Mouse (Mus musculus): ENCODE measurements around the gene Ece1. TPM values are rescaled to one million over a fixed set of nuclear protein-coding genes. Genes with fewer than 3 reads are reported as not detected.

The Ece1 gene
- total and polyA plus RNA-seq, 3 experiments, result 27.3 to 120 (median 102) TPM

- peak overlapping the region; percentile 33 for H3K4me3 ChIP-seq
- no peaks in the 10 kb centered on the region for H3K27me3 ChIP-seq (ENCODE audit: control insufficient read depth, insufficient read depth, low read length)
- 31% methylated on average over 10 of the region's 10 CpGs for WGBS
- peak overlapping the region; percentile 21; the same call in 1 of the 2 replicates for H3K27ac ChIP-seq
- intact Hi-C loops (cut with DNase I), result no loop called here
- no peak for DNase-seq
- H3K9ac ChIP-seq (ENCODE audit: low read depth, low read length), result peak overlapping the region; percentile 29; the same call in 1 of the 2 replicates
- H3K79me2 ChIP-seq (replicated peaks; ENCODE audit: control insufficient read depth, insufficient read depth, low read length), result no peaks in the 10 kb centered on the region
- no peak for TF ChIP-seq CTCF (IDR thresholded peaks at IDR 0.05)
- TF ChIP-seq POLR2A (IDR thresholded peaks at IDR 0.05; ENCODE audit: insufficient read depth, low read depth, low read length), result no peak
- TF ChIP-seq EP300 (IDR thresholded peaks at IDR 0.05; ENCODE audit: insufficient read depth, low read depth, low read length), result no peak
- peaks cover 13% of the 10 kb centered on the region for H3K4me1 ChIP-seq (ENCODE audit: control insufficient read depth, insufficient read depth, low read length)
- no peaks in the 10 kb centered on the region for H3K36me3 ChIP-seq (ENCODE audit: control insufficient read depth, insufficient read depth, low read length)
Measured at GRCm38 (mm10) chr4:137865221-137865641, 3.2 kb downstream of the Ece1 start.

GRCm38 (mm10) chr4:137866206-137866863, 4.3 kb downstream of the Ece1 start:
- no peak overlapping the region for H3K9ac ChIP-seq (ENCODE audit: low read depth, low read length)
- no peaks in the 10 kb centered on the region for H3K36me3 ChIP-seq (ENCODE audit: control insufficient read depth, insufficient read depth, low read length)
- H3K27me3 ChIP-seq (ENCODE audit: control insufficient read depth, insufficient read depth, low read length), result no peaks in the 10 kb centered on the region
- intact Hi-C loops (cut with DNase I), result no loop called here
- H3K4me3 ChIP-seq, result no peak overlapping the region
- WGBS, result 54% methylated on average over 19 of the region's 19 CpGs
- H3K4me1 ChIP-seq (ENCODE audit: control insufficient read depth, insufficient read depth, low read length), result peaks cover 13% of the 10 kb centered on the region
- TF ChIP-seq CTCF (IDR thresholded peaks at IDR 0.05) (no peak), EP300 (IDR thresholded peaks at IDR 0.05; ENCODE audit: insufficient read depth, low read depth, low read length) (no peak)
- H3K79me2 ChIP-seq (replicated peaks; ENCODE audit: control insufficient read depth, insufficient read depth, low read length), result no peaks in the 10 kb centered on the region
- H3K27ac ChIP-seq, result no peak overlapping the region; the same call in 1 of the 2 replicates
- DNase-seq, result peak in 1 of 2 experiments; percentile 48

DNA sequence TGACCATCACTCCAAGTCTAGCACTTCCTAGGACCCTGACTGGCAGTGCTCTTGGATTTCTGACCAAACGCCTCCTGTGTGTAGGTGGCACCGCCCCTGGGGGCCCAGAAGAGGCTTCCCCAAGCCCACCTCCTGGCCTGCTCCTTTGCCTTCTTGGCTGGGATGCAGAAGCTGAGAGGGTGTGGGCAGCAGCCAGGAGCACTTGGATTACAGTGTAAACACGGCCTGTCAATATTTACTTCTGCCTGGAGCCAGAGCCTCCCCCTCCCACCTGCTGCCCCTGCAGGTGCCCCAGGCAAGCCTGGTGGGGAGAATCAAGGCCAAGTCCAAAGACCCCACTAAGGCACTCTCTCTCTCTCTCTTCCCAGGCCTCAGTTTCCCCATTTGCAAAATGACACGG, 5.2 kb downstream of the Ece1 start:
- DNase-seq, result no peak
- Histone ChIP-seq H3K4me3 (no peak overlapping the region), H3K9ac (ENCODE audit: low read depth, low read length) (no peak overlapping the region), H3K27me3 (ENCODE audit: control insufficient read depth, insufficient read depth, low read length) (no peaks in the 10 kb centered on the region), H3K79me2 (replicated peaks; ENCODE audit: control insufficient read depth, insufficient read depth, low read length) (no peaks in the 10 kb centered on the region), H3K27ac (peak overlapping the region; percentile 26; the same call in 1 of the 2 replicates), H3K36me3 (ENCODE audit: control insufficient read depth, insufficient read depth, low read length) (no peaks in the 10 kb centered on the region), H3K4me1 (ENCODE audit: control insufficient read depth, insufficient read depth, low read length) (peaks cover 13% of the 10 kb centered on the region)
- intact Hi-C loops (cut with DNase I), result no loop called here
- TF ChIP-seq POLR2A (IDR thresholded peaks at IDR 0.05; ENCODE audit: insufficient read depth, low read depth, low read length), result no peak
- no peak for TF ChIP-seq CTCF (IDR thresholded peaks at IDR 0.05)
- TF ChIP-seq EP300 (IDR thresholded peaks at IDR 0.05; ENCODE audit: insufficient read depth, low read depth, low read length), result no peak
- WGBS, result 67% methylated on average over 4 of the region's 4 CpGs

DNA sequence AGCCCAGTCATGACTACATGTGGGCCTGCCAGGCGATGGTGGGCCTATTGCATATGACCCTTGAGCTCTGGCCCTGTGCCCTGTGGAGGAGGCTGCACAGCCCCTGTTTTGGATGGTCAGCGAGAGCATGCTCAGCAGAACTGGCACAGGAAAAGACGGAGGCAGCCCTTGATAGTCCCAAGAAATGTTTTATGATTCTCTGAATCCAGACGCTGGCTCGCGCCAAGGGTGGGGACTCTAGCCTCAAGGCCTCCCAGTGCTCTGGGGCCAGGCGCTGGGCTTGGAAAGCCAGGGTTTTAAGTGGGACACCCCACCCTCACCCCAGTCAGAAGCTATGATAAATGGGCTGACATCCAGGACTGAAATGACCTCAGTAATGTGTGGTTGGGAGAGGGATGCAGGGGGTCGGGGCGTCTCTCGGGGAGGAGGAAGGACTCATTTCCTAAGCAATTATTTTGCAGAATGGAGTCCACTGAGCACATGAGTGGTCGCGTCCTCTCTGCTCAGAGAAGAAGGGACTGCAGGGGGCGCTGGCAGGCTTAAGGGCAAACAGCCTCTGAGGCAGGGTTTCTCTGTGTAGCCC, 5.7 kb downstream of the Ece1 start:
- 53% methylated on average over 13 of the region's 13 CpGs for WGBS
- TF ChIP-seq CTCF (IDR thresholded peaks at IDR 0.05), result peak; percentile 53
- TF ChIP-seq EP300 (IDR thresholded peaks at IDR 0.05; ENCODE audit: insufficient read depth, low read depth, low read length), result no peak
- no peak for TF ChIP-seq POLR2A (IDR thresholded peaks at IDR 0.05; ENCODE audit: insufficient read depth, low read depth, low read length)
- Histone ChIP-seq H3K27ac (peak overlapping the region; percentile 26; the same call in 1 of the 2 replicates), H3K27me3 (ENCODE audit: control insufficient read depth, insufficient read depth, low read length) (no peaks in the 10 kb centered on the region), H3K4me3 (no peak overlapping the region), H3K36me3 (ENCODE audit: control insufficient read depth, insufficient read depth, low read length) (no peaks in the 10 kb centered on the region), H3K4me1 (ENCODE audit: control insufficient read depth, insufficient read depth, low read length) (peaks cover 13% of the 10 kb centered on the region), H3K79me2 (replicated peaks; ENCODE audit: control insufficient read depth, insufficient read depth, low read length) (no peaks in the 10 kb centered on the region), H3K9ac (ENCODE audit: low read depth, low read length) (no peak overlapping the region)
- intact Hi-C loops (cut with DNase I), result no loop called here
- peak; percentile 56 to 74 for DNase-seq

GRCm38 (mm10) chr4:137869667-137870274, 7.7 kb downstream of the Ece1 start:
- TF ChIP-seq CTCF (IDR thresholded peaks at IDR 0.05) (no peak), POLR2A (IDR thresholded peaks at IDR 0.05; ENCODE audit: insufficient read depth, low read depth, low read length) (no peak)
- H3K9ac ChIP-seq (ENCODE audit: low read depth, low read length), result no peak overlapping the region
- intact Hi-C loops (cut with DNase I), result no loop called here
- no peaks in the 10 kb centered on the region for H3K27me3 ChIP-seq (ENCODE audit: control insufficient read depth, insufficient read depth, low read length)
- no peak overlapping the region for H3K4me3 ChIP-seq
- H3K36me3 ChIP-seq (ENCODE audit: control insufficient read depth, insufficient read depth, low read length), result no peaks in the 10 kb centered on the region
- H3K79me2 ChIP-seq (replicated peaks; ENCODE audit: control insufficient read depth, insufficient read depth, low read length), result no peaks in the 10 kb centered on the region
- H3K27ac ChIP-seq, result no peak overlapping the region
- 60% methylated on average over 16 of the region's 16 CpGs for WGBS
- peaks cover 11% of the 10 kb centered on the region for H3K4me1 ChIP-seq (ENCODE audit: control insufficient read depth, insufficient read depth, low read length)
- DNase-seq, result no peak

DNA sequence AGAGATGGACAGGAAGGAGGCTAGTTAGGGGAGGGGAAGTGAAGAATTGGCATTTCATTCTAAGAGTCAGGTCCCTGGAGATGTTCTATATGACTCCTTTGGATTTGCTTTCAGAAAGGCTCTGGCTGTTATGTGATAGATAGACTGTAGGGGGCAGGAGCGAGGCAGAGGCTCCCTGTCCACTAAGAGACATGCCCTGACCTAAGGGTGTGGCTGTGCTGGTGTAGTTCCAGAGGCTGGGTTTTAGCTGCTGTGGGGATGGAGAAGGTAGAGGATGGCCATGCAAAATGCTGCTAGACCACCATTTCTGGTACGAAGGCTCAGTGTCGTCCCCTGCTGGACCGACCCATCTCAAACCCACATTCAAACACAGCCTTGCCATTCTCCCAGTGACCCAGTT, 8.9 kb downstream of the Ece1 start:
- Histone ChIP-seq H3K27me3 (ENCODE audit: control insufficient read depth, insufficient read depth, low read length) (no peaks in the 10 kb centered on the region), H3K36me3 (ENCODE audit: control insufficient read depth, insufficient read depth, low read length) (no peaks in the 10 kb centered on the region), H3K4me1 (ENCODE audit: control insufficient read depth, insufficient read depth, low read length) (peaks cover 7% of the 10 kb centered on the region), H3K79me2 (replicated peaks; ENCODE audit: control insufficient read depth, insufficient read depth, low read length) (no peaks in the 10 kb centered on the region), H3K9ac (ENCODE audit: low read depth, low read length) (no peak overlapping the region), H3K4me3 (no peak overlapping the region), H3K27ac (no peak overlapping the region)
- no peak for TF ChIP-seq POLR2A (IDR thresholded peaks at IDR 0.05; ENCODE audit: insufficient read depth, low read depth, low read length)
- TF ChIP-seq CTCF (IDR thresholded peaks at IDR 0.05), result peak; percentile 68
- TF ChIP-seq EP300 (IDR thresholded peaks at IDR 0.05; ENCODE audit: insufficient read depth, low read depth, low read length), result no peak
- intact Hi-C loops (cut with DNase I), result no loop called here
- 84% methylated on average over 4 of the region's 4 CpGs for WGBS
- no peak for DNase-seq
